Mouse (Mus musculus): Measurements from ENCODE around the gene Olfr1002. TPM values are rescaled to one million over a fixed set of nuclear protein-coding genes. Genes with fewer than 3 reads are reported as not detected.

Olfr1002 gene
- polyA plus RNA-seq (2015; fragmentation: Nextera tagmentation; extraction: Ambion mirVana), result not detected in 2 replicates

DNA sequence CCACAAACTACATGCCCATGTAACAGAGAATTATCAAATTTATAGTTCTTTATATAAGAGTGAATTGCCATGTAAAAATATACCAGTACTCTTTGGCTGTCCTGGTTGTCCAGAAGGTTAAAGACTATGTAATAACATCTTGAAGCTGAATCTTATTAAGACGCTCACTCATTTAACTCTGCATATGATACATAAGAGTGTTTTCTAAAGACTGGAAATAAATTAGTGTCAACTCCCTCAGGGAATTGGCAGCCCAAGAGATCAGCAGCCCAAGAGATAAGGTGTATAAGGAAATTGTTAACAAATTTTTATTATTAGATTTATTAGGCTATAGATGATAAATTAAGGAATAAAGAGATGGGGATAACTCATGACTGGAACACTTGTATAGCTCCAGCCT is at the start of gene Olfr1002:
Olfr1002 (minus strand) TSS at position 101 of the 400 bp plus-strand sequence.

DNA sequence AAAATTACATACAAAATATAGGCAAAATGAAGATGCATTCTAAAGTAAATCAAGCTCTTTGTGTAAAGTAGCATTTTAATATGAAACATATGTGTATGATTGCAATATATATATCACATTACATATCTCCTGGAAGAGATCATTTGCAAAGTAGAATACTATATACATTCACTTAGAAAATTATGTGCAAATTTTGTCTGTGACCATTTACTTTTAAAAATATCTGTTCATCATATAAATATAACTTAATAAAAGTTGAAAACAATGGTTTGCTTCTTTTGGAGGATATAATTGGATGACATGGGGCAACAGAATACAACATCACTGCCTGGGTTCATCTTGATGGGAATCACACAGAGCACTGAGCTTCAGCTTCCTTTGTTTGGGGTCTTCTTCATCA is 38.6 kb upstream of the Olfr1002 start, which contains the start of gene Olfr1008:
Olfr1008 (plus strand) TSS at position 301 of the 400 bp plus-strand sequence.

DNA sequence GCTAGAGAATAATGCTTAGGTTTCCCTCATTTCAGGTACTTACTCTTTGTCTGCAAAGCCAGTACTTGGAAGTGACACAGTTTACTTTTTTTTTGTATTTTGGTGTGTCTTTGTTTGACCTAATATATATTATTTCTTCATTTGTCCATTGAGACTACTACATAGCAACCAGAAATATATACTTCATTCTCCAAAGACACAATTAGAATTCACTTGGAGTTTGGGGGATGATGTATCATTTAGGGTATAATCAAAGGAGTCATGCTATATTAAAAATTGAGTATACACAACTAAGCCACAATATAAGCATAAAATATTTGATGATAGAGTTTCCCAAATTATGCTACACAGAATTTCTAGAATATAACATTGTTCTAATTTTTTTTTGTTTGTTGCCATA is 28.2 kb upstream of the Olfr1002 start, which contains the start of gene Olfr1006:
Olfr1006 (minus strand) TSS at position 101 of the 400 bp plus-strand sequence.

DNA sequence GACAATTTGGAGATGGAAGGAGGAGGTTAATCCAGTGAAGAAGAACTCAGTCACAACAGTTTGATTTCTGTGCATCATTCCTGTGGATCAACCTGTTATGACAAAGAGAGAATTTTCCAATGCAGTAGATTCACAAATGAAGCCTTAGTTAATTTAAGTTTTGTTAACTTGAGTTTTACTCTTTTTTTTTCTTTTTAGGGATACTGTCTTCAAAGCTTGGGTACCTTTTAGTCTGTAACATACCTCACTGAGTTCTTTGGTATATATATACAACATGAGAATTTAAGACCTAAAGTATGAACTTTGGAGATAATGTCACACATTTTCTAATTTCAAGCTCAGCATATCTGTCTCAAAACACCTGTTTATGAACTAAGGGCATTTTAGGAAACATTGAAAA is 13.9 kb upstream of the Olfr1002 start, which contains the start of gene Olfr154:
Olfr154 (minus strand) TSS at position 101 of the 400 bp plus-strand sequence.

DNA sequence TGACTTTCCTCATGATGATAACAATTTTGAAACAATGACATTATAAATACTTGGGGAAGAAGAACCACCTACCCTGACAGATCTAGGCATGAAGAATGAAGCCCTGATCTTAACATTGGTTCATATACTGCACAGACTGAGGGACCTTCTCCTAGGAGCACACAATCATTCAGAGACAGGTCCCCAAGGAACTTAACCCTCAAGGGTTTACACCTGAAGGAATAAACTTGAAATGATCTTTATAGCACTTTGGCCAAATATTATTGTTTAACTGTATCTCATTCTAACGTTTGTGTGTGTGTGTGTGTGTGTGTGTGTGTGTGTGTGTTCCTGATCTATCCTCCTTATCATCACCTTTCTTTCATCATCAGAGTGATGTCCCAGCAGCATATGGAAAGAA is 38.7 kb downstream of the Olfr1002 start, which contains the start of gene Olfr1000:
Olfr1000 (minus strand) TSS at position 101 of the 400 bp plus-strand sequence.

Other genes with a start within 250 kb of the Olfr1002 start
- not detected in 2 replicates for gene Olfr992, start 241.2 kb downstream of the Olfr1002 start, polyA plus RNA-seq (2015; fragmentation: Nextera tagmentation; extraction: Ambion mirVana)
- gene Olfr993, start 235.8 kb downstream of the Olfr1002 start, polyA plus RNA-seq (2015; fragmentation: Nextera tagmentation; extraction: Ambion mirVana), result not detected in 2 replicates
- gene Olfr994, start 214.3 kb downstream of the Olfr1002 start, polyA plus RNA-seq (2015; fragmentation: Nextera tagmentation; extraction: Ambion mirVana), result not detected in 2 replicates
- gene Olfr995, start 207.1 kb downstream of the Olfr1002 start, polyA plus RNA-seq (2015; fragmentation: Nextera tagmentation; extraction: Ambion mirVana), result not detected in 2 replicates
- 0.19 and 0.83 TPM in 2 replicates for gene 4833423E24Rik, start 131.7 kb downstream of the Olfr1002 start, polyA plus RNA-seq (2015; fragmentation: Nextera tagmentation; extraction: Ambion mirVana)
- not detected in 2 replicates for gene Olfr996, start 71.5 kb downstream of the Olfr1002 start, polyA plus RNA-seq (2015; fragmentation: Nextera tagmentation; extraction: Ambion mirVana)
- gene Olfr998, start 61.8 kb downstream of the Olfr1002 start, polyA plus RNA-seq (2015; fragmentation: Nextera tagmentation; extraction: Ambion mirVana), result 0.22 TPM in 1 of 2 replicates, not detected in the other
- not detected in 2 replicates for gene Olfr1000, start 38.8 kb downstream of the Olfr1002 start, polyA plus RNA-seq (2015; fragmentation: Nextera tagmentation; extraction: Ambion mirVana)
- not detected in 2 replicates for gene Olfr154, start 13.8 kb upstream of the Olfr1002 start, polyA plus RNA-seq (2015; fragmentation: Nextera tagmentation; extraction: Ambion mirVana)
- 0.11 TPM in 1 of 2 replicates, not detected in the other for gene Olfr1006, start 28.1 kb upstream of the Olfr1002 start, polyA plus RNA-seq (2015; fragmentation: Nextera tagmentation; extraction: Ambion mirVana)
- gene Olfr1008, start 38.7 kb upstream of the Olfr1002 start, polyA plus RNA-seq (2015; fragmentation: Nextera tagmentation; extraction: Ambion mirVana), result not detected in 2 replicates
- not detected in 2 replicates for gene Olfr1009, start 64.7 kb upstream of the Olfr1002 start, polyA plus RNA-seq (2015; fragmentation: Nextera tagmentation; extraction: Ambion mirVana)
- 0.05 TPM in 1 of 2 replicates, not detected in the other for gene Olfr1012, start 112.1 kb upstream of the Olfr1002 start, polyA plus RNA-seq (2015; fragmentation: Nextera tagmentation; extraction: Ambion mirVana)
- gene Olfr1013, start 116.4 kb upstream of the Olfr1002 start, polyA plus RNA-seq (2015; fragmentation: Nextera tagmentation; extraction: Ambion mirVana), result not detected in 2 replicates
- not detected in 2 replicates for gene Olfr1014, start 122.0 kb upstream of the Olfr1002 start, polyA plus RNA-seq (2015; fragmentation: Nextera tagmentation; extraction: Ambion mirVana)
- gene Olfr1015, start 131.3 kb upstream of the Olfr1002 start, polyA plus RNA-seq (2015; fragmentation: Nextera tagmentation; extraction: Ambion mirVana), result not detected in 2 replicates
- not detected in 2 replicates for gene Olfr1016, start 151.8 kb upstream of the Olfr1002 start, polyA plus RNA-seq (2015; fragmentation: Nextera tagmentation; extraction: Ambion mirVana)
- gene Olfr1018, start 167.8 kb upstream of the Olfr1002 start, polyA plus RNA-seq (2015; fragmentation: Nextera tagmentation; extraction: Ambion mirVana), result not detected in 2 replicates
- gene Olfr1019, start 194.8 kb upstream of the Olfr1002 start, polyA plus RNA-seq (2015; fragmentation: Nextera tagmentation; extraction: Ambion mirVana), result not detected in 2 replicates
- not detected in 2 replicates for gene Olfr1020, start 196.3 kb upstream of the Olfr1002 start, polyA plus RNA-seq (2015; fragmentation: Nextera tagmentation; extraction: Ambion mirVana)
- gene Olfr1022, start 217.9 kb upstream of the Olfr1002 start, polyA plus RNA-seq (2015; fragmentation: Nextera tagmentation; extraction: Ambion mirVana), result not detected in 2 replicates
- gene Olfr1023, start 234.9 kb upstream of the Olfr1002 start, polyA plus RNA-seq (2015; fragmentation: Nextera tagmentation; extraction: Ambion mirVana), result not detected in 2 replicates

Measured in adrenal gland, postnatal 0 days (tissue).